Mouse (Mus musculus): ENCODE measurements around the gene Mprip. TPM values are rescaled to one million over a fixed set of nuclear protein-coding genes. Genes with fewer than 3 reads are reported as not detected.

Gene Mprip
- polyA plus RNA-seq, 1 experiment from 2014 or later: 64.1 TPM

DNA sequence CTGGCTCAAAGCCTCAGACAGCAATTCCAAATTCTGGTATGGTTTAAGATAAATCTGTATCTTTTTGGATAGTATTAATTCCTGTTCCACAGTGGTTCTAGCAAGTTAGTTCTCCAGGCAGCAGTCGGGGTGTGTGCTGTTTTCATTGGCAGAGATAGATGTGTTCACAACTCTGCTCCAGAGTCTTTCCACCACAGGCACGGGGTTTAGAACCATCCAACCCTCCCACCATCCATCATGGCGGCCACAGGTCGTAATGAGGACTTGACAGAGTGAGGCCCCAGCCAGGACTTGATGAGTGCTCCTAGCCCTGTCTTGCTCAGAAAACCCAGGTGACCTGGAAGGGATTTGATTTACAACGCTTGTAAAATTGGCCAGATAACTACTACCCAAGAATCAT, 19.0 kb downstream of the Mprip start:
- peaks cover 10% of the 10 kb centered on the region; the same call in 1 of the 2 replicates for H3K36me3 ChIP-seq (ENCODE audit: control insufficient read depth, insufficient read depth, low read length)
- no peak for ATAC-seq (ENCODE audit: low FRiP score, low TSS enrichment)
- H3K9me3 ChIP-seq (ENCODE audit: control insufficient read depth, low read length): no peaks in the 10 kb centered on the region
- H3K27me3 ChIP-seq (ENCODE audit: control insufficient read depth, insufficient read depth, low read length): no peaks in the 10 kb centered on the region
- no peak overlapping the region for H3K4me2 ChIP-seq (replicated peaks; ENCODE audit: low read depth, low read length)
- no peaks in the 10 kb centered on the region for H3K4me1 ChIP-seq (ENCODE audit: control insufficient read depth, insufficient read depth, low read length)
- H3K27ac ChIP-seq (ENCODE audit: low read depth, low read length): no peak overlapping the region
- 50% methylated on average over 5 of the region's 5 CpGs for WGBS
- no peak overlapping the region for H3K9ac ChIP-seq (ENCODE audit: low read depth, low read length)
- H3K4me3 ChIP-seq (ENCODE audit: low read length): no peak overlapping the region

DNA sequence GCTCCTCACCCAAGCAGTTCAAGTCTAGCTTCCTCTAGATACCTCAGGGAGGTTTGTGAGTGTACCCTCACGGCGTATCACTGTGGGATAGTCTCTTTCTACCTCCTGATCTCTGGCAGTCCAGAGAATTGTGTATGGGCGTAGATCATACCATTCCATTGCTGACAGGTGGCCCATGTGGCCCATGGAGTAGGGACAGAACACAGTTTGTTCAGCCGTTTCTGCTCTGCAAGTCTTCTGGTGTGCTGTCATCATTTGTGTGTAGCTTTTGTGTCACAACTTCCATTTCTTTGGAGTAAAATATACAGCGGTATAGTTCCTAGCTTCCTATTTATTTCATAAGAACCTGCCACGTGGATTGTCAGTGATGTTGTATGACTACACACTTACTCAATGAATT, 23.9 kb downstream of the Mprip start:
- Histone ChIP-seq H3K9me3 (ENCODE audit: control insufficient read depth, low read length) (no peaks in the 10 kb centered on the region), H3K4me3 (ENCODE audit: low read length) (no peak overlapping the region), H3K4me1 (ENCODE audit: control insufficient read depth, insufficient read depth, low read length) (no peaks in the 10 kb centered on the region), H3K27ac (ENCODE audit: low read depth, low read length) (no peak overlapping the region), H3K9ac (ENCODE audit: low read depth, low read length) (no peak overlapping the region), H3K4me2 (replicated peaks; ENCODE audit: low read depth, low read length) (no peak overlapping the region), H3K36me3 (ENCODE audit: control insufficient read depth, insufficient read depth, low read length) (no peaks in the 10 kb centered on the region), H3K27me3 (ENCODE audit: control insufficient read depth, insufficient read depth, low read length) (no peaks in the 10 kb centered on the region)
- WGBS: 89% methylated on average over 6 of the region's 6 CpGs
- no peak for ATAC-seq (ENCODE audit: low FRiP score, low TSS enrichment)

DNA sequence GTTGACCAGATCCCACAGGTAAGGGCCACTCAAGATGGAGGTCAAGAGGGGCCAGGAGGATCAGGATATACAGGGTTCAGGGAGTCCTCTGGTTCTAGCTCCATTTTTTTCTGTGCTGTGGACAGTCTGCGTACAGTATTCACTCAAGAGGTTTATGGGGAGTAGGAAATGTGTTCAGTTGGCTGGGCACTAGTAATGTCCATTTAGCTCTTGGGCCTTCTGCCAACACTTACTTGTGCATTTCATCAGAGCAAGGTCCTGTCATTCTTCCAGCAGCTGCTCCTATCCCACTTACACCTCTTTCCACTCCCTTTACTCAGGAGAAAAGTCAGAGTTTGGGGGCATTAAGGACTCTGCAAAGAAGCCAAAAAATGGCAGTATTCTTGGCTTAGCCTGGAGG, 33.4 kb downstream of the Mprip start:
- H3K9ac ChIP-seq (ENCODE audit: low read depth, low read length): no peak overlapping the region
- 96% methylated on average over 1 of the region's 1 CpGs for WGBS
- no peak overlapping the region for H3K4me3 ChIP-seq (ENCODE audit: low read length)
- no peaks in the 10 kb centered on the region for H3K4me1 ChIP-seq (ENCODE audit: control insufficient read depth, insufficient read depth, low read length)
- no peaks in the 10 kb centered on the region for H3K27me3 ChIP-seq (ENCODE audit: control insufficient read depth, insufficient read depth, low read length)
- H3K4me2 ChIP-seq (replicated peaks; ENCODE audit: low read depth, low read length): no peak overlapping the region
- no peak overlapping the region for H3K27ac ChIP-seq (ENCODE audit: low read depth, low read length)
- no peak for ATAC-seq (ENCODE audit: low FRiP score, low TSS enrichment)
- H3K36me3 ChIP-seq (ENCODE audit: control insufficient read depth, insufficient read depth, low read length): peaks cover 26% of the 10 kb centered on the region
- no peaks in the 10 kb centered on the region for H3K9me3 ChIP-seq (ENCODE audit: control insufficient read depth, low read length)

DNA sequence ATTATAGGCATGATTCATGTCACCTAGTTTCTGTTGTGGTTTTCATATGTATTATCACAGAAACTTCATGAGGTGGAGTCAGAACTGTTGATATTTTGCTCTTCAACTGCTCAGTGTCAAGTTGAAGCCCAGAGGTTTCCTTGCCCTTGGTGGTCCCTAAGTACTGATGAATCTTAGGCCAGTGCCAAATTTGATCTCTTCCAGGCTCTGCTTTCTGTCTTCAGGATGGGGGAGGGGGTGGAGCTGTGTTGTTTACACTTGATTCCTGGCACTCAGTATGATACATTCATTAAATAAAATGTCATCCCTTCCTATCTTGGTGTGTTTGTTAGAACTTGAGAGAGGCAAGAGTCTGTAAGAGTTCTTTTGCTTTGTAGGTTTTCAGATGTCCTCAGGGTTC, 34.4 kb downstream of the Mprip start:
- no peaks in the 10 kb centered on the region for H3K4me1 ChIP-seq (ENCODE audit: control insufficient read depth, insufficient read depth, low read length)
- H3K4me3 ChIP-seq (ENCODE audit: low read length): no peak overlapping the region
- no peak for ATAC-seq (ENCODE audit: low FRiP score, low TSS enrichment)
- peaks cover 27% of the 10 kb centered on the region for H3K36me3 ChIP-seq (ENCODE audit: control insufficient read depth, insufficient read depth, low read length)
- no peak overlapping the region for H3K9ac ChIP-seq (ENCODE audit: low read depth, low read length)
- H3K9me3 ChIP-seq (ENCODE audit: control insufficient read depth, low read length): no peaks in the 10 kb centered on the region
- H3K27ac ChIP-seq (ENCODE audit: low read depth, low read length): no peak overlapping the region
- H3K4me2 ChIP-seq (replicated peaks; ENCODE audit: low read depth, low read length): no peak overlapping the region
- H3K27me3 ChIP-seq (ENCODE audit: control insufficient read depth, insufficient read depth, low read length): no peaks in the 10 kb centered on the region

DNA sequence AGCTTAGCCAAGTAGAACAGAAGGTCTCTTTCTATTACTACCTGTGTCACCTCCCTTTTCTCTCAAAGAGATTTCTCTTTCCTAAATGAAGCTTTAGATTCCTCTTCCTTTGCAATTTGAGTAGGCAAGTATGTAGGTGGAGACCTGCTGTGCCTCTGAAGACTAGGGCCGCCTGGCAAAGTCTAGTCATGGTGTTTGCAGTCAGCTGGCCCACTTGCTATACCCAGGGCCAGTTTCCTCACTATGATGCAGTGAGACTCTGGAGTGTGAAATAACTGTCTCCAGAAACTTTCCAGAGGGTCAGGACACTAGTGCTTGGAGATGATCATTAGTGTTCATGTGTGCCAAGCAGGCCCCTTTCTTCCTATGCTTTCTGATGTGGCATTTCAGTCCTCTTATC, 36.5 kb downstream of the Mprip start:
- H3K9me3 ChIP-seq (ENCODE audit: control insufficient read depth, low read length): no peaks in the 10 kb centered on the region
- no peak overlapping the region for H3K27ac ChIP-seq (ENCODE audit: low read depth, low read length)
- H3K4me1 ChIP-seq (ENCODE audit: control insufficient read depth, insufficient read depth, low read length): no peaks in the 10 kb centered on the region
- peaks cover 38% of the 10 kb centered on the region for H3K36me3 ChIP-seq (ENCODE audit: control insufficient read depth, insufficient read depth, low read length)
- no peak overlapping the region for H3K4me2 ChIP-seq (replicated peaks; ENCODE audit: low read depth, low read length)
- no peak overlapping the region for H3K4me3 ChIP-seq (ENCODE audit: low read length)
- no peak for ATAC-seq (ENCODE audit: low FRiP score, low TSS enrichment)
- H3K27me3 ChIP-seq (ENCODE audit: control insufficient read depth, insufficient read depth, low read length): no peaks in the 10 kb centered on the region
- no peak overlapping the region for H3K9ac ChIP-seq (ENCODE audit: low read depth, low read length)
- 88% methylated on average over 1 of the region's 1 CpGs for WGBS

DNA sequence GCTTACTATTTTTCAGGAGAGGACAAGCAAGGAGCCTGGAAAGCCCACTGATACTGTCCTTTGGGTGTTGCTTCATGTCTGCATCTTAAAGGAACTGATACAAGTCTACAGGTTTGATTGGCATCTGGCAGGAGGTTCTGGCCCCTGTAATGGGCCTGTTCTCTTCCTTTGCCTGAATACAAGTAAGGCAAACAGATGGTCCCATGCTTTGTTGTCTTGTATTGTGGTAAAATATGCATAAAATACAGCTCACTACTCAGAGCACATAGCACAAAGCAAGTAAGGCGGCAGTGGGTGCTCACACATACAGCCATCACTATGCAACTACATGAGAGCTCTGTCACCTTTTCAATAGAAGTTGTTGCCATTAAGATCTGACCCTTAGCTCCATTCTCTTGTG, 39.7 kb downstream of the Mprip start:
- no peak overlapping the region for H3K4me3 ChIP-seq (ENCODE audit: low read length)
- H3K4me1 ChIP-seq (ENCODE audit: control insufficient read depth, insufficient read depth, low read length): no peaks in the 10 kb centered on the region
- ATAC-seq (ENCODE audit: low FRiP score, low TSS enrichment): no peak
- peaks cover 43% of the 10 kb centered on the region for H3K36me3 ChIP-seq (ENCODE audit: control insufficient read depth, insufficient read depth, low read length)
- no peak overlapping the region for H3K27ac ChIP-seq (ENCODE audit: low read depth, low read length)
- H3K9me3 ChIP-seq (ENCODE audit: control insufficient read depth, low read length): no peaks in the 10 kb centered on the region
- WGBS: 94% methylated on average over 1 of the region's 1 CpGs
- H3K4me2 ChIP-seq (replicated peaks; ENCODE audit: low read depth, low read length): no peak overlapping the region
- no peak overlapping the region for H3K9ac ChIP-seq (ENCODE audit: low read depth, low read length)
- H3K27me3 ChIP-seq (ENCODE audit: control insufficient read depth, insufficient read depth, low read length): no peaks in the 10 kb centered on the region

DNA sequence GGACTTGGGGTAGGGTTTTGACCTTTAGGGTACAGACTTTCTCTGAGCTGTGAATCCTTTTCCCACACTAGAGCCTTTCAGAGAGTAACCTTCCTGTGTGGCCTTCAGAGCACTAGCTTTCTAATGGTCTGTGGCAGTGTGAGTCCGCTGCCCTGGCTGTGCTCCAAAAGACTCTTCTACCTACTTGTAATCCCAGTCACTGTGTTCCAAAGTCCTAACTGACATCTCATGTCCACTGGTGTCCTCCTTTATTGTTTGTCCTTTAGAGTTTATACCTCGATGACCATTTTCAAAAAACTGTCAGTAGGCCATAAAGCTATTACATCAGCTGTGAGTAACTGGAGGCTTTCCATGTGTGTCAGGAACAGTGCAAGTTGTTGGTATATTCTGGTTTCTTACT, 44.0 kb downstream of the Mprip start:
- Histone ChIP-seq H3K4me2 (replicated peaks; ENCODE audit: low read depth, low read length) (no peak overlapping the region), H3K4me3 (ENCODE audit: low read length) (no peak overlapping the region), H3K27me3 (ENCODE audit: control insufficient read depth, insufficient read depth, low read length) (no peaks in the 10 kb centered on the region), H3K36me3 (ENCODE audit: control insufficient read depth, insufficient read depth, low read length) (peaks cover 18% of the 10 kb centered on the region; the same call in 1 of the 2 replicates), H3K9me3 (ENCODE audit: control insufficient read depth, low read length) (no peaks in the 10 kb centered on the region), H3K27ac (ENCODE audit: low read depth, low read length) (no peak overlapping the region), H3K4me1 (ENCODE audit: control insufficient read depth, insufficient read depth, low read length) (peaks cover 19% of the 10 kb centered on the region), H3K9ac (ENCODE audit: low read depth, low read length) (no peak overlapping the region)
- no peak for ATAC-seq (ENCODE audit: low FRiP score, low TSS enrichment)
- WGBS: 96% methylated on average over 2 of the region's 2 CpGs

DNA sequence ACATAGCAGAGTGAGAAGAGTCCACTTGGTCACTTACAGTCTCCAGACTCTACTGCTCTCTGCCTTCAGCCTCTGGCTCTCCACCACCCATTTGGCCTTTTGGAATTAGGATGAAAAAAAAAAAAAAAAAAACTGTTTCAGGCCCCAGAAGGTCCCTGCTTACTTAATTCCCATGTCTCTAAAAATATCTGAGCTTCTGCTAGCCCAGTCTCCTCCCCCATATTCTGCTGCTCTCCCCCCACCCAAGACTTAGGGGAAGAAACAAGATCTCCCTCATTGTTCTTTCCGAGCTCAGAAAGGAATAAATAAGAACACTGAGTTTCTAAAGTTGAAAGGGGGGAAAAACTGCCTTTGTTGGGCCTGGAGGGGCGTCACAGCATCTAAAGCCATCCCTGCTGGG, 46.4 kb downstream of the Mprip start:
- Histone ChIP-seq H3K4me1 (ENCODE audit: control insufficient read depth, insufficient read depth, low read length) (peaks cover 19% of the 10 kb centered on the region), H3K27me3 (ENCODE audit: control insufficient read depth, insufficient read depth, low read length) (no peaks in the 10 kb centered on the region), H3K9me3 (ENCODE audit: control insufficient read depth, low read length) (no peaks in the 10 kb centered on the region), H3K9ac (ENCODE audit: low read depth, low read length) (no peak overlapping the region; the same call in 1 of the 2 replicates), H3K4me2 (replicated peaks; ENCODE audit: low read depth, low read length) (no peak overlapping the region), H3K36me3 (ENCODE audit: control insufficient read depth, insufficient read depth, low read length) (peaks cover 7% of the 10 kb centered on the region; the same call in 1 of the 2 replicates), H3K4me3 (ENCODE audit: low read length) (no peak overlapping the region), H3K27ac (ENCODE audit: low read depth, low read length) (peak overlapping the region; percentile 93)
- 29% methylated on average over 2 of the region's 2 CpGs for WGBS
- ATAC-seq (ENCODE audit: low FRiP score, low TSS enrichment): no peak

DNA sequence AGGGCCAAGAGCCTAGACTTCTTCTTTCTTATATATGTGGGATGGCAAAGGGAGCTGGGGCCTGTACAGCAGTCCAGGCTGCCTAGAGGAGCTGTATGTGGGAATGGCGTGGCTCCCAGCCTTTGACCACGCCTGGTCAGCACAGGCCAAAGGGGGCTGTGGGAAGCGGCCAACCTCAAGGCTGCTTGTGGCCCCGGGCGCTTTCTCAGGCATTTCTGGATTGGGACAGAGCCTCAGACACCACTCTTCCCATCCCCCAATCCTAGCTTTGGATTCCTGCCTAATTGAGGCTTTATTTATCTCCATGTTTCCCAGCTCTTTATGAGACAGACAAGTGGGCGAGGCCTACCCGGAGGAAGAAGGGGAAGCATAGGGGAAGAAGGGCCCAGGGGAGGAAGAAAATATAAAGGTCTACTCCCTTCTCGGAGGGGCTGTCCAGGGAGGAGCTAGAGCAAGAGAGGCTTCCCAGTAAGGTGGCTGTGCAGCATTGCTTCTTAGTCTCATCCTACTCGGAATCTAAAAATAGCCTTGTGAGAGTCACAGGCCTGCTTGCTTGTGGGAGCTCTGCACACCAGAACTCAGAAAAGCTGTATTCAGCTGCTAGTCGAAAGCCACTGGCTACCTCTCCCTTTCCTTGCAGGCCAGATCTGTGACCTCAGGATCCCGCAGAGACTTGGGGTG, 47.0 kb downstream of the Mprip start:
- Histone ChIP-seq H3K4me1 (ENCODE audit: control insufficient read depth, insufficient read depth, low read length) (peaks cover 19% of the 10 kb centered on the region), H3K36me3 (ENCODE audit: control insufficient read depth, insufficient read depth, low read length) (peaks cover 5% of the 10 kb centered on the region; the same call in 1 of the 2 replicates), H3K27me3 (ENCODE audit: control insufficient read depth, insufficient read depth, low read length) (no peaks in the 10 kb centered on the region), H3K9ac (ENCODE audit: low read depth, low read length) (no peak overlapping the region; the same call in 1 of the 2 replicates), H3K4me2 (replicated peaks; ENCODE audit: low read depth, low read length) (no peak overlapping the region; the same call in 1 of the 2 replicates), H3K9me3 (ENCODE audit: control insufficient read depth, low read length) (no peaks in the 10 kb centered on the region), H3K27ac (ENCODE audit: low read depth, low read length) (peak overlapping the region; percentile 93), H3K4me3 (ENCODE audit: low read length) (no peak overlapping the region)
- peak; percentile 88 for ATAC-seq (ENCODE audit: low FRiP score, low TSS enrichment)
- 41% methylated on average over 11 of the region's 11 CpGs for WGBS

Data from kidney, embryonic 14.5 days (tissue).